Mouse (Mus musculus) spleen, postnatal 36 days (tissue): Measurements from ENCODE around the gene Atat1.

Experiments used
- DNase-seq, 2 experiments: peaks; one replicate each; pipeline ENCODE4 v3.0.0; 2022; ENCODE audit warnings: low spot score in 2 of 2, mixed read lengths in 1 of 2

Gene Atat1

DNA sequence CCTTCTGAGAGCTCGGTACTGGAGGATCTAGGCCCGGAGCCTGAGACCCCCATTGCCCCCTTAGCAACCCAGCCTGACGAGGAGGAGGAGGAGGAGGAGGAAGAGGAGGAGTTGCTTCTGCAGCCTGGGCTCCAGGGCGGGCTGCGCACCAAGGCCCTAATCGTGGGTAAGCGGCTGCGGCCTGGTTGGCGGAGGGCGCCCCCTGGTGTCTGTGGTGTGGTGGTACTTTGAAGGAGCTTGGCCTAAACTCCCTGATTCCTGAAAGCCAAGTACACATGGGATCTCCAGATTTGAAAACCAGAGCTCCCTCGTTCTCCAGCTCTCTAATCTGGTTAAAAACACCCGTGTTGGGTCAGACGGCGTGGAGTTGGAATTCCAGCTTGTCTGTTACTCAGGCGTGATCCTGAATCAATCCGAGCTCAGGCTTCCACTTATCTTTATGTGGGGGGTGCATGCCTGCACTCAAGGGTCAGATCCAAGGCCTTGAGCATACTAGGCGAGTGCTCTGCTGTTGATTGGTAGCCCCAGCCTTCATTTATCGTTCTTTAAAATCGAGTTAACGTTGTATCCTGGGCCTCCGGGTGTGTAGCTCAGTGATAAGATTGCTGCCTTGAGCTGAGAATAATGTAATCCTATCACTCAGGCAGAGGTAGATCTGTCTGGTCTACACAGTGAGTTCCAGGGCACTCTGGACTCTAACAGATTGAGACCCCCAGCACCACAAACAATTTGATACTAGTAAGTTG lies 35.9 kb downstream of the Atat1 start:
- peak; percentile 80 to 83 for DNase-seq

DNA sequence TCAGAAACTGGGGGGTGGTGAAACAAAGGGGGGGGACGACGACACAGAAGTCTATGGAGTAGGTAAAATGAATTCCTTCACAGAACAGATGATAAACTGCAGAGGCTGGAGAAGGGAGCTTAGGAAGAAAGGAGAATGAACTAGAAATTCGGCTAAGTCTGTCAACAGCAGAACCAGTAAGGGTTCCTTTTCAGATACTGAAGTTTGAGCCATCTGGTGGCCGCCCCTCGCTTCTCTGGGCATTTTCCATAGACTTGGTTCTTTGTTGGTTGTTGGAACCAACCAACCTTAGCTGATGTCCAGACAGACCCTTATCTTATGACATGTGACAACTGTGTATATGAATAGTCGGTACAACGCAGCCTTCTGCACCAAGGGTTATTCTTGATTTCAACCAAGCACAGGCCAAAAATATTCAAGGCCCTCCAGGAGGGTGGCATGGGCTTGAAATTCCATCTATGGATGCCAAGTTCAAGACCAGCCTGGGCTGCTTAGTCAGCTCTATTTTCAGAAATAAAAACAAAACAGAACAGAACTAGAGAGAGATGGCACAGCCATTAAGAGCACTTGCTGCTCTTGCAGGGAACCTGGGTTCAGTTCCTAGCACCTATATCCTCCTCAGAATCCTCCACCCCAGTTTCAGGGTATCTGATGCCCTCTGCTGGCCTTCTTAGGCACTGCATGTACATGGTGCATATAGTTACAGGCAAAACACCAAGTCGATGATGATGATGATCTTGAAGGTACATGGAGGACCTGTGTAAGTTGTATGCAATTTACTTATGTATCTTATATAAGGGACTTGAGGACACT lies 38.8 kb downstream of the Atat1 start:
- no peak for DNase-seq

DNA sequence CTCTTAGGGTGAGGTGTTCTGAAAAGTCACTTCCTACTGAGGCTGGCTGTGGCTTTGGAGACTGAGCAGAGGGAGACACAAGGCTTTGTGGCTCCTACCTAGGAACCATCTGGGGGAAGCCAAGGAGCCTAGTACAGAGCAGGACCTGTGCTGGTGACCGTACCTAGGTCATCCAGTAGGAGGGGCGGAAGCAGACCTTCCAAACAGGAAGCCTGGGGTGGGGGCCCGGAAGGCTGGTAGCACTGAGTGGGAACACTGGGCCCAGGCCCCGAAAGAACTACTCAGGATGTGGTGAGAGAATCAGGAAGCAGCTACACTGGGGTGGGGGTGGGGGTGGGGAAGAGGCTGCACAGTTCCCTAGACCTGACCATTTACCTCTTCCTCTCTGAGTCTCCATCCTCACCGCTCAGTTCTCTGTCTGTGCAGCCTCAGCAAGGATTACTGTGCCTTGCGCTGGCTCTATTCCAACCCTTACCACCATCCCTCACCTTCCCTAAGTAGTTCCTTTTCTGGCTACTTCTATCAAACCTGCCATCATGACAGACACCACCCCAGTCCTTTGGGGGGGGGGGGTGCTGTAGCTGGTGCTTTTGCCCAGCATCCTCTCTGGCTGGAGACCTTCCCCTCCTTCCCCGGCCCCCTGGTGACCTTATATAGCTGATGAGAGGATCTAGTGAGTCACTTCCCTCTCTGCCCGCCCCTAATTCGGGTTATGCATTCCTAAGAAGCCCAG lies 39.6 kb downstream of the Atat1 start:
- DNase-seq: peak; percentile 88 to 91

DNA sequence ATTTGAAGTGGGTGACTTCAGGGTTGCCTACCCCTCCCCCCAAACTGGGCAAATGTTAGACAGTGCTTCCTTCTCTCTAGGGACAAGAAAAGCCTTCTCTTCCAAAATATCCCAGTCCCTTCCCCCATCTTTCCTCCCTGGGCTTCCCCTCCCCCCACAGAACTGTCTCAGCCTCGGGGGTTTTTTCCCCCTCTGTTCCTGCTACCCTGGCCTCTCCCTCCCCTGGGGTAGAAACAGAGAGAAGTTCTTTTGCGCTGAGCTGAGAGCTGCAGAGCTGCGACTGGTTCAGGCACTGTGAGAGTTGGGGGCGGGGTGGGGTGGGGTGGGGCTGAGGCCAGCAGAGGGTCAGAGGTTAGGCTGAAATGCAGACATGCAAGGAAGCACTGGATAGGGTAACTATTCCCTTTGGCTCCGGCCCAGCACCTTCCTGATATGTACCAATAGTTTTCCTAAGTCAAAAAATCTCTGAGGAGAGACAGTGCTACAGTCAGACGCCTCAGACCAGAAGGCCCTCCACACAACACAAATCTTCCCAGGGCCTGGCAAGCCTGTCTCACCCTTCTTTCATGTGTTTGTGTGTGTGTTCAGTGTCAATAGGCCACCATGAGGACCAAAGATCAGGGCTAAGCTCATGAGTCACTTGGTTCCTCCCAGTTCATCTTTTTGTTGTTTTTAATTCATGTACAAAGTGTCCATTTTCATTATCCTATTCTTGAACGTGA lies 40.4 kb downstream of the Atat1 start:
- peak; percentile 53 to 63 for DNase-seq

DNA sequence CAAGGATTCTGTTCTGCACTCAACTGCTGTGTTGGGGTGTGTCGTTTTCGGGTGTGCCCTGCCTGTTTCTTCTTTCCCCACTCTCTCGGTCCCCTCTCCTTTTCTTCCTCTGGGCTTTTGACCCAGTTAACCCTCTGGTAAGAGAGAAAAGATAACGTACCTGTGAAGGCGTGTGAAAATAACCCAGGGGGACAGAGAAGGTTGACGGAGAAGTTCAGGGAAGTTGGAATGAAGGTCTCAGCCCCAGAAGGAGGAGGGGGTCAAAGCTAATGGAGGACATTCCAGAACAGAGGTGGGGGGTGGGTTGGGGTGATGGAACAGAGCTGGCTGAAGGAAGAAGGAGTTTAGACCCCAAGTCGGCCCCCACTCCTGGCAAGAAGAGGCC lies 40.9 kb downstream of the Atat1 start:
- DNase-seq: no peak

DNA sequence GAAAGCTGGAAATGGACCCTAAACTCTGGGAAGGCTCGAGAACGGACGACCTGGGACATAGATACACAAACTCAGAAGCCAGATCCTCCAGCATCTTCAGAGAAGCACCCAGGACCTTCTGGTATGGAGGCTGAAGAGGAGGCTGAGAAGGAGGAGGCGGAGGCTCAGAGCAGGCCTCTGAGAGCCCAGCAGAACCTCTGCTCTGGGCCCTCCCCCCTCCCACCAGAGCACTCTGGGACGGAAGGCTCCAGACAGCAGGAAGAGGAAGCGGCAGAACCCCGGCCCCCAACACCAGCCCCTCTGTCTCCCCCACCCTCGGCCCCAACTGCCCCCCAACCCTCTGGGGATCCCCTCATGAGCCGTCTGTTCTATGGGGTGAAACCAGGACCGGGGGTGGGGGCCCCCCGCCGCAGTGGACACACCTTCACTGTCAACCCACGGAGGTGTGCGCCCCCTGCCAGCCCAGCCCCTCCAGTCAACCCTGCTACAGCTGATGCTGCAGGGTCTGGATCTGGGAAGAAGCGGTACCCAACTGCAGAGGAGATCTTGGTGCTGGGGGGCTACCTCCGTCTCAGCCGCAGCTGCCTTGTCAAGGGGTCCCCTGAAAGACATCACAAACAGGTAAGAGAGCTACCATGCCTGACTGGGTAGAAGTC lies 41.6 kb downstream of the Atat1 start:
- peak; percentile 80 for DNase-seq

DNA sequence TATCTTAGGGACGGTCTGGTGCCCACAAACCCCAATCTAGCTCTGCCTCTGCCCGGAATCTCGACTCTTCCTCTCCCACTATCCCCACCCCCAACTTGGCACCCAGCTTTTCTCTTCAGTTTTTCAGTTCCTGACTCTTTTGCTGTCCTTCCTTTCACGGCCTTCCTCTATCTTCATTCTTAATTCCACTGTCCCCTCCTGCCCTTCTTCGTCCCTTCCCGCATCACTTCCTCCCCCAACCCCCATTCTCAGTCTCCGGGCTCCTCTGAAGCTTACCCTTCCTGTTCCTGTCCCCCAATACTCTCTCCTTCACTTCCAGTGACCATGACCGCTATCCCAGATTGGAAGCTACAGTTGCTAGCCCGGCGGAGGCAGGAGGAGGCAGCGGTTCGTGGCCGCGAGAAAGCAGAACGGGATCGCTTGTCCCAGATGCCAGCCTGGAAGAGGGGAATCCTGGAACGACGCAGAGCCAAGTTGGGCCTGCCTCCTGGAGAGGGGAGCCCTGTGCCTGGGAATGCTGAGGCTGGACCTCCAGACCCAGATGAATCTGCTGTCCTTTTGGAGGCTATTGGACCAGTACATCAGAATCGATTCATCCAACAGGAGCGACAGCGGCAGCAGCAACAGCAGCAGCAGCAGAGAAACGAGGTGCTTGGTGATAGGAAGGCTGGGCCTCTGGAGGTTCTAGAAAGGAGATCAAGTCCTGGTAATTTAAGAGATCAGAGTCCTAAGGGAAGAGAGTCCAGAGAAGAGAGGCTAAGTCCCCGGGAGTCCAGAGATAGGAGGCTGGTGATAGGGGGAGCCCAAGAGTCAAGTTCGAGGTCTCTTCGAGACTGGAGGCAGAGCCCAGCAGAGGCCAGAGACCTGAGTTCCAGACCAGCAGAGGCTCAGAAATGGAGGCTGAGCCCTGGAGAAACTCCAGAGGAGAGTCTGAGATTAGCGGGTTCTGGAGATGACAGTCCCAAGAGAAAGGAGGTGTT lies 42.7 kb downstream of the Atat1 start:
- peak; percentile 81 for DNase-seq

DNA sequence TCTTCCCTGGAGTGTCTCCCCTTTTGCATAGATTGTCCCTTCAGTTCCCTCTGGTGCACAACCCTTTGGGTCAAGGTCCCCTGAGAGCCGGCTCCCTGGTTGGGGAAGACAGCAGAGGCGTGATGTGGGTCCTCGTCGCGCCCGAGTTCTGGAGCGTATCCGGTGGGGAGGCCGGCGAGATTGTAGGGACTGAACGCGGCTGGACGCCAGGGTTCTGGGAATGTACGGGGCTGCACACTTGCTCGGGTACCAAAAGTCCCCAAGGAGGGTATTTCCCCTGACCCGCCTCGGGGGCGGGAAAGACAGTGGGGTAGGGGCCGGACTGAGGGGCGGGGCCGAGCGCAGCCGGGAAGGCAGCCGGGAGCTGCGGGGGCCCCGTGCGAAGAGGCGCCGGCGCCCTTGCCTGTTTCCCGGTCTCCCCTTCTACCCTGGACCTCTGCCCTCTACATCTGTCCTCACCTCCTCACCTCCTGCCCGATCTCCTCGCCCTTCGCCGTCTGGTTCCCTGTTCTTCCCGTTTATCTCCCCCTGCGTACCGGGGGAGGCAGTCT lies 43.5 kb downstream of the Atat1 start:
- peak; percentile 81 to 84 for DNase-seq

DNA sequence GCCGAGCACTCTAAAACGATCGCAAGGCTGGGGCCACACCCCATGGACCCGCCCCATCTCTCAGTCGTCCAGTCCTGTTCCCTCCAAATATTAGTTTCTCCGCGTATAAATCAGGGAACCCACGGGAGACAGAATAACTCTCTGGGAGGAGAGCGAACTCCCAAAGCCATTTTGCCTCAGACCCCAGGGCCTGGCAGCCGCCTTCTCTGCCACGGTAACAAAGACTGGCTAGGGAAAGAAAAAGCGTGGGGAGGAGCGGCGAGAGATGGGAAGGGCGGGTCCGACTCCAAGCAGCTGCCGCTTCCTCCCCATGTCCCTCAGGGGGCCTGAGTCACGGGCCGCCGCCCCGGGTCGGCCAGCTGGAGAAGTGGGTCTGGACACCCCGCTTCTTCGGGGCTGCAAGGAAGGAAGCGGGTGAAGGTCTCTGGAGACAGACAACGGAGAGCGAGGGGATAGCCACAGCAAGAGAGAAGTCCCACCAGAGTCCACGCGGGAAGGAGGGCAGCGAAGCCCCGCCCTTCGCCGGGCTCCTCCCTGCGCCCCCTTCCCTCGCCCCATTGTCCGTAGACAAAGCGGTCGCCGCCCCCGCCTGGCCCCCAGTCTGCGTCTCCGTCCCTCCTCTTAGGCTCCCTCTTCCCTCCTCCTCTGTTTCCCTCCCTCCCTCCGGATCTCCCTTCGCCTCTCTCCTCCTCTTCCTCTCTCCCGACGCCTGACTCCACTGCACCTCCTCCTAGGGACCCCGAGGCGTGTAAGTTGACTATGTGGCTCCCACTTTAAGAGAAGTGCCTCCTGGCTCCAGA lies 44.2 kb downstream of the Atat1 start, which contains the start of gene Ppp1r18:
Ppp1r18 (plus strand) TSS at position 113 of the 800 bp plus-strand sequence.
- DNase-seq: peak; percentile 80 to 83

DNA sequence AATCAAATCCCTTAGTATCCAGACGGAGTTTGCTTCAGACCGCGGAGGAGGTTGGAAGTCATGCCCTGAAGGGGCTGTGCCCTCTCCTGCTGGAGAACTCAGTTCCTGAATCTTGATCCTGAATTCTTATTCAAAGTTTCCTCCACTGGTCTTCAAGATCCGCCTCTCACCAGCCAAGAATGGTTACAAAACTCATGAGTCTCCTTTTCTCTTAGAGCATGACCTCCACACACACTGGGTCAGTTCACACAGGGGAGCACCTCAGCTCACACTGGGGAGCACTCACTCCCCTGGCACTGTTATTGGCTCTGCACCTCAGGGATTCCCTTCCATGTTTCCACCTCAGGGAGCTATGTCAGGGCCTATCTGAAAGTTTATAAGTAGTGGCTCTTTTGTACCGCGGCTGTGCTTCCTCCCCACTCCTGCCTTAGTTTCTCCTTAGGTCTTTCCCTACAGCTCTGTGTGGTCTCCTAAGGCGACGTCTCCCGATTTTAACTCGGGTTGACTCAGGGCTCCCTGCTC lies 45.0 kb downstream of the Atat1 start:
- DNase-seq: no peak

DNA sequence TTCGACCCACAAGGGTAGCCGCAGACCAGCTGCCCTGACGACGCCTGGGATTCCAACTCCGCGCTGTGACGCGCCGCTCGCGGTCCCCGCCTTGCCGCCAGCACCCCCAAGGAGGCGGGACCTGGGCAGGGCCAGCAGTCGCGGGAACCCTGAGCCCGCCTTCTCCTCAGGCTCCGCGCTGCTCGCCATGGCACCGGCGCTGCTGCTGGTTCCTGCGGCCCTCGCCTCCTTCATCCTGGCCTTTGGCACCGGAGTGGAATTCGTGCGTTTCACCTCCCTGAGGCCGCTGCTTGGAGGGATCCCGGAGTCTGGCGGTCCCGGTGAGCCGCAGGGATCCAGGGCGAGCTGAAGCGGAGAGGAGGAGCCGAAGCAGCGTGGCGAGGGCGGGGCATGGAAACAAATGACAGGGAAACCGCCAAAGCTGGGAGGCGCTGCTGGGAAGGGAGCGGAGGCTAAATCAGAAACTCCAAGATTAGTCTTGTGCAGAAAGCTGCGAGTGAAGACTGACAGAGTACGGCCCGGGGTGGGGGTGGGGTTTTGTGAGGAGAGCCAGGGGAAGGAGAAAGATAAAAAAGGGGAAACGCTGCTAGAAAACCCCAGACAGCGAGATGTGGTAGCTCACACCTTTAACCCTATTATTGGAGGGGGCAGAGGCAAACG lies 48.5 kb downstream of the Atat1 start, which contains the start of gene Nrm:
Nrm (plus strand) TSS at position 121 of the 660 bp plus-strand sequence.
- peak; percentile 86 to 87 for DNase-seq

DNA sequence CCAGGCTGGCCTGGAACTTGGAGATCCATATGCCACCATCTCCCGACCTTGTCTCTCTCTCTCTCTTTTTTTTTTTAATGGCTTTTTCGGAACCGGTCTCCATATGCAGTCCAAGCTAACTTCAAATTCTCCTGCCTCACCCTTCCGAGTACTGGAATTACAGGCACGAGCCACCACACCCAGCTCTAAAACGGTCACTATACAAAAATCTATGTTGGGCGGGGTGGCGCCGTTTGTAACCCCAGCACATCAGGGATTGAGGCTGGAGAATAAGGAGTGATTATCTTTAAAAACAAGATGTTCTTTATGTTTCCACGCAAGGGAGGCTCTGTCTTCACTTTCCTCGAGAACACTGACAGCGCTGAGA lies 49.1 kb downstream of the Atat1 start:
- no peak for DNase-seq

DNA sequence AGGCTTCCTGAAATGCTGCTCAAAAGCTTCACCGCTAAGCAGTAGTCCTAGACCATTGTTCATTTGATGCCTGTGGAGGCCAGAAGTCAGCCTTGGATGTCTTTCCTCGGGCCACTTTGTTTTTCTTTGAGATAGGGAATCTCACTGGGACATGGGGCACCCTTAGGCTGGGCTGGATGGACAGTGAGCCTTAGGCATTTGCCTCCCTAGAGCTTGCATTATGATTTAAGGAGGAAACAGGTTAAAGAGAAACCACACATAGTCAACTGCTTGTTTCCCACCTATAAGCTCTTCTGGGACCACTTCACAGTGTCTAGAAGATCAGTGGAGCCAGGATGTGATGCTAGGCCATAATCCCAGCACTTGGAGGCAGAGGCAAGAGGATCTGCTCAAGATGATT lies 50.0 kb downstream of the Atat1 start:
- no peak for DNase-seq

DNA sequence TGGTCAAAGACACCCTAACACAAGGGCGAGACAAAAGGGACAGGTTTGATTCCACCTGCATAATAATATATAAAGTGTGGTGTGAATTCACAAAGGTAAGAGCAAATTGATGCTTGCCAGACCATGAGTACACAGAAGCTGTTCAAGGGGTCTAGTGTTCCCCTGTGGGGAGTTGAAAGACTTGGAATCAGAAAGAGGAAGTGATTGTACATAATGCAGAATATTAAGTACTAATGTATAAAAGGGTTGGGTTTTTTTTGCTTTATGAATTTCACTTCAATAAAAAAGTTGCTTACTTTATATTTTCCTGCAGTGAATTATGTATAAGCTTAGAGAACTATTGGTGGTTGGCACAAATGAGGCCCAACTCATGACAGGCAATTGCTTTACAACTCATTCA lies 50.5 kb downstream of the Atat1 start:
- no peak for DNase-seq

DNA sequence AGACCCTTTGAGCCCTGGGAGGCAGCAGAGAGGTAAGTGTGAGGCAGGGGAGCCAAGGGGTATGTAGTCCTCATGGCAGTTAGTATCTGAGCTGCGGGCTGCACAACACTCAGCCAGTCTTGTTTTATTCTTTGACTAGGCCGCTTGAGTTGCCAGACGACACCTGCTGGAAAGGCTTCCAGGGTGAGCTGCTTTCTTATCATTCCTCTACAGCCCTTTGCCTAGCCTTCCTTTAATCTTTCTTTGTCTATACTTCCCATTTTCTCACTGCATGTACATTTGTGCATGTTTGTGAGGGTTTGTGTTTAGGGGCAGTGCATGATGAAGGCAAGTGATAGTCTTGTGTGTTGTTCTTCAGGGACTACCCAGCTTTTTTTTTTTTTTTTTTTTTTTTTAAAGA lies 58.9 kb downstream of the Atat1 start:
- DNase-seq: no peak

DNA sequence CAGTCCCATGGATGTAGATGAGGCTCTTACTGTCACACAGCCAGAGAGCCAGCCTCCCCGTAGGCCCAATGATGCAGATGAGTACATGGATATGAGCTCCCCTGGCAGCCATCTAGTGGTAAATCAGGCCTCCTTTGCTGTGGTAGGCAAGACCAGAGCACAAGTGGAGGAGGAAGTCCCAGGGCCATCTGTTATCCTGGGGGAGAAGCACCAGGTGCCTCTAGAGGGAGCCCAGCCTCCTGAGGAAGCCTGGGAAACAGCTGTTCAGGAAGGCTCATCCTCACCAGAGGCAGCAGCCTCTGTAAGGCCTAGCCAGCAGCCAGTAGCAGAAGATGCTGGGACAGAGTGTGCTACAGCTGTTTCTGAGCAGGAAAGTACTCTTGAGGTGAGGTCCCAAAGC lies 61.8 kb downstream of the Atat1 start:
- no peak for DNase-seq
